Mouse (Mus musculus): ENCODE results near the gene Cdc14a.

Gene Cdc14a

DNA sequence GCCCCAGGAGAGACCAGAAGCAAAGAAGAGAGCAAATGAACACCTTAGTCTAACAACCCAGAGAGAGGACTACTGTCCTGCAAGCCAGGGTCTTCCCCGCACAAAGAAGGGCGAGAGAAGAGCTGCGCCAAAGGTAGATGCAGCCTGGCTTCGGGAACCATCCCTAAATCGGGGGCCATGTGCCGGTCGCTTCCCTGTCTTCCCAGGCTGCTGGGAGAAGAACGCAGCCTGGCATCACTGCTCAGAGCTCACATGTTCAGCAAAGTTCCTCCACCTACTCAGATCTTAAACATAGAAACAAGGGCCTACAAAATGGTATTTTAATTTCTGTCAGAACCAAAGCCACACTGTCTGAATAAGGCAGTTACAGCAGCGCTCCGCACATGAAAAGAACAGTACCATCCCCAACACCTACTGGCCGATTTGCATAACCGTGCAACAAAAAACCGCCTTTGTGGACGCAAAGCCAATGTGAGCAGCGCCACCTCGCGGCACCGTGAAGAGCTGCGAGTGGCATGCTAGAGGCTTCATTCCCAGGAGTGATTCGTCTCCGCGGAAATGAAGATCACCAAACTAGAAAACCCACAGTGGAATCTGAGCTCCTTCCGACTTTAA is 96.7 kb downstream of the Cdc14a start:
- DNase-seq: peak; percentile 85

GRCm38 (mm10) chr3:116325501-116325900 is 98.3 kb downstream of the Cdc14a start:
- DNase-seq: no peak

DNA sequence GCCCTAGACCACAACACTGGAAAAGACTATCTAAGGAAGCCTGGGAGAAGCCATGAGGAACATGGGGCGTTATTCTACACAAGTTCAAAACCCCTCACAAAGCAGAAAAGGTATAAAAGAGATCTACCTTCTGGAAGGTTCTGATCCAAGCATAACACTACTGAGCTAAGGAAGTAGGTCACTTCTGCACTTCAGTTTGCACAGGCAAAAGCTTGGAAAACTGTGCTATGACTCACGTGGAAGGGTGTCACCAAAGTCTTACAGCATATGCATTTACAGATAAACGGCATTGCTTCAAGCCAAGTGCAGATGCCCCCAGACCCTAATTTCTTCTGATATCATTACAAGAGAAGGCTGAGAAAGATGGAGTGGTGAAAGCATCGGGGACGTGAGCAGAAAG is 104.1 kb downstream of the Cdc14a start:
- DNase-seq: no peak

GRCm38 (mm10) chr3:116311838-116312237 is 112.0 kb downstream of the Cdc14a start:
- no peak for DNase-seq

GRCm38 (mm10) chr3:116311173-116311572 is 112.7 kb downstream of the Cdc14a start:
- no peak for DNase-seq

DNA sequence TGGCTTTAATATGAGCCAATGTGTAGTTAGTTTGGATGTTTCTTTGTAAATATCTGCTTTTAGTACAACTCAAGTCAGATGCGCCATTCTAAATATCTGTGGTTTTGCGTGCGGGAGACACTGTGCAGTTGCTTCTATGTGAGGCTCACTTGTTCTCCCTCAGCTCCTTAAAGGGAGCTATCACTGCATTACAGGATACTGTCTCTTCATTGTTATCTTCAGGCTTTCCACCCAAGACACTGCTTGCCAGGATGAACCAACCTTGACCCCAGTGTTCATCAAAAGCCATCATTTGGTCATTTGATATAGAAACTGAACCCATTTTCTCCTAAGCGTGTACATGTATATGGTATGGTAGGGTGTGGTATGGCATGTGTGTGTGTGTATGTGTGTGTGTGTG is 113.2 kb downstream of the Cdc14a start:
- no peak for DNase-seq

GRCm38 (mm10) chr3:116310033-116310432 is 113.8 kb downstream of the Cdc14a start:
- no peak for DNase-seq

DNA sequence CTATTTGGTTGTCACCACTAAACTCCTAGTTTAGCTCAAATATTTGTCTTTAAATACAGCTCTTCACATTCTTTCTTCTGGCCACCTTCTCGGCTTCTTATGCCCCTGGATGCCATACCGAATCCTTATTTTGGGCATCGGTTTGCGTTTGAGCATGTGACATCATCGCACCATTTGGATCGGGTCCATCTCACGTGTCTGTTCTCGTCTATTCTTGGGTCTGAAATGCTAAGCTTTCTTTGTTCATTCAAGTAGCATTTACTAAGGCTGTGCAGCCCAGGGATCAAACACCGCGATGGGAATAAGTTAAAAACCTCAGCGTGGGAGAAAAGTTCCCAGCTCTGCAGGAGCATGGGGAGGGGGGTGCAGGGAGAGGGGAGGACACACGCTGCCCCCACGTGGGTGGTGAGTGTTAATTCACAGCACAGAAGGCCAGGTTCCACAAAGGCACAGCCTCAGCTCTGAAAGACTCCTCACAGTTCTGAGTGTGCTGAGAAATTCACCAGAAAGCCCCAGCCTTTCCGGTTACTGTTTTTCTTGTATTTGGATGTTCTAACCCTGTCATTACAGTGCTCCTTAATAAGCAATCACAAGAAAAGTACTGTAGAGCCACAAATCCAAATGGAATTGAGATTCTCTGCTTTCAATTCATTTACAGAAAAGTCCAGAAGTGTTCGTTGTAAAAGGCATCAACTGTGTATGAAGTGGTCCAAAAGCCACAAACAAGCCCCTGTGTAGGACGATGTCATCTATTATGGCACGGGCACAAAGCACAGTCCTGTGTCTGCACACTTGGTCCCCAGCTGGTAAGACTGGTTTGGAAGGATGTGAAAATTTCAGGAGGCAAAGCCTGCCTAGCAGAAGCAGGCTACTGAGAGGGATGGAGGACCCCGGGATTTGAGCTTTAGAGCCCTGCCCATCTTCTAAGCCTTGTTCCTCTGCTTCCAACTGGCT is 118.8 kb downstream of the Cdc14a start:
- no peak for DNase-seq

DNA sequence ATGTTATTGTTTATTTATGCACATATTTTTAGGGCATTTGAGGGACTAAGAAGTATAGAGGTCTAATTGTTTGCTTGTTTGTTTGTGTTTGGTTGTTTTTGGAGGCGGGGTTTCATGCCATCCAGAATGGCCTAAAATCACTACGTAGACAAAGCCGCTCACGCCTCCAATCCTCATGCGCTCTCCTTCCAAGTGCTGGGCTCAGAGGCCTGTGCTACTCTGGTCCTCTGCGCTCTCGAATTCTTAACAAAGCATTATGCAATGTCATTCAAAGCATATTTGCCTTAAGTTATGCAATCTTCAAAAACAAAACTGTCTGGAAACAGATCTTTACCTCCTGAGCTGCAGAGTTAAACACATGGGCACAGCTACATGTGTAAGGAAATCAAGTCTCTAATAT is 121.3 kb downstream of the Cdc14a start:
- no peak for DNase-seq

- DNase-seq: no peak
Measured at GRCm38 (mm10) chr3:116301754-116302153, 122.1 kb downstream of the Cdc14a start.

GRCm38 (mm10) chr3:116298727-116299126 is 125.1 kb downstream of the Cdc14a start:
- no peak for DNase-seq

GRCm38 (mm10) chr3:116298003-116298402 is 125.8 kb downstream of the Cdc14a start:
- no peak for DNase-seq

DNA sequence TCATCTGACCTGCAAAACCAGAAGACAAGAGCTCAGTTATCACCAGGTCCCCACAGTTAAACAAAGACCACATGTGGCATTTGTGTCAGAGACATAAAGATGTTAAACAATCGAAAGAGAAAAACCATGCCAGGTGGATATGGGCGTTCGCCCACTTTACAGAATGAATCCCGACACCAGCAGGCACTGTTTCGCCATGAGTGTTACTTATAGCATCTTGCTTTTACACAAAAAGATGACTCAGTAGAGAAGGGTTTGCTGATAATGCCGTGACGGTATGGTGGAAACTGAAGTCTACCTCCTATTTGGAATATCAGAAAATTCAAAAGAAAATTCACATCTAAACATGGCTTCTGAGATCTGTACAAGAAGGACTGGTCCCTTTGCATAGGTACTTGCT is 126.7 kb downstream of the Cdc14a start:
- no peak for DNase-seq

- no peak for DNase-seq
Measured at GRCm38 (mm10) chr3:116290041-116290815, 133.6 kb downstream of the Cdc14a start.

DNA sequence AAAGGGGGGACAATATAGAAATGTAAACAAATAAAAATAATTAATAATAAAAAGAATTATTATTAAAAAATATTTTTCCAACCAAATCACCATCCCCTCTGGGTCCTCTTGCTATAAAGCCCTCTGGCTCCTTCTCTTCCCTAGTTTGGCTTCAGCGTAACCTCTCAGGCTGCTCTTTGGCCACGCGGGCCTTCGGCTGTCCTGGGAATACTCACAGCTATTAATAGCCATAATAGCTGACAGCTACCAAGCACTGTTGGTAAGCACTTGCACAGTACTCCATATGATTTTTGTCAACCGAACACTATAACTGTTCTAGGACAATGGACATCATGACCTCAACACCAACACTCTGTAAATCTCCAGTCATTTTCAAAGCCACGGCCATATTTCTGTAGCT is 135.0 kb downstream of the Cdc14a start:
- no peak for DNase-seq

- no peak for DNase-seq
Measured at GRCm38 (mm10) chr3:116284735-116285134, 139.1 kb downstream of the Cdc14a start.

GRCm38 (mm10) chr3:116283996-116284395 is 139.8 kb downstream of the Cdc14a start:
- DNase-seq: no peak

GRCm38 (mm10) chr3:116281663-116282062 is 142.2 kb downstream of the Cdc14a start:
- no peak for DNase-seq

DNA sequence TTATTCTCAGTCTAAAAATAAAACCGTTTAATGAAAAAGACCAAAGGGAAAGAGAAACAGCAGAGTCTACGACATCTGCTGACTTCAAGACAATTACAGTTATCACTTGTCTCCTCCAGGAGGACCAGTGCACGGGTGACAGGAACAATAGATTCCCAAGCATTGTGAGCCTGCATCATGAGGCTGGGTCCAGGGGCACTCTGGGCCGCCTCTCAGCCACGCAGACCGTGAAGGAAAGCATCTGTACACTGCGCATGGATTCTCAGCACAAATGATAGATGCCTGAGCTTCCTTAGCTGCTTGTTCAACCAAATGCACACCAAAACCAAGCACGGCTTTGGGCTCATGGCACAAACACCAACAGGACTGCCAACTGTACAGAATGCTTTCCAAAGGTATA is 146.7 kb downstream of the Cdc14a start:
- no peak for DNase-seq

DNA sequence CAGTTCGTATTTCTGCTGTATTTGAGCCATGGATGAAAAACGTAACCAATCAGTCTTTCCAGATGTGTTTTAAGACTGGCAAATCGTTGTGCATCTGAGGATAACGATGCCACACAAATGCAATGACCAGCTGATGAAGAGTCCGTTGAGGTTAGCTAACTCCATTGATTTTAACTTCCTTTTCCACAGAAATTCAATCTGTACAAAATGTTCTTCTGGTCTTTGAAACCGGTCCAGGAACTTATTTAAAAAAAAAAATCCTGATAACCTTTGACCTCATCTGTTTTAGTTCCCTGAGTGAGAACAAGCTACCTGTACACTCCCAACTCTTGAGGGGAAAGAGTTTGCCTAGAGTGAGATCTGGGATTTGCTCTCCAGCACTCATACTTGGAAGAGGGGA is 152.2 kb downstream of the Cdc14a start:
- no peak for DNase-seq

DNA sequence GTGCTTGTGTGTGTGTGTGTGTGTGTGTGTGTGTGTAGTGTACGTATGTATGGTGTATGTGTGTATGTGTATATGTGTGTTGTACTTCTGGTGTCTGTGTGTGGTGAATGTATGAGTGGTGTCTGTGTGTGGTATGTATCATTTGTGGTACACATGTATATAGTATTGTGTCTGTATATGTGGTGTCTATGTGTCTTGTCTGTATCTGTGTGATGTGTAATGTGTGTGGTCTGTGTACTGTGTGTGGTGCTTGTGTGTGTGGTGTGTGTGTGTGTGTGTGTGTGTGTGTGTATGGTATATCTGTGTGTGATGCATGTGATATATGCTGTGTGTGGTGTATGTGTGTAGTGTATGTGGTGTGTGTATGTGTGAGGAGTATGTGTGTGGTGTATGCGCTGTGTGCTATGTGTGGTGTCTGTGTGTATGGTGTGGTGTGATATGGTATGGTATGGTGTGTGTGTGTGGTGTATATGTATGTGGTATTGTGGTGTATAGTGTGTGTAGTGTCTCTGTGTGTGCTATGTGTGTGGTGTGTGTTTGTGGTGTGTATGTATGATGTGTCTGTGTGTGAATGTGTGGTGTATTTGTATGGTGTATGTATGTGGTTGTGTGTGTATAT is 156.7 kb downstream of the Cdc14a start:
- DNase-seq: no peak

GRCm38 (mm10) chr3:116266360-116266759 is 157.5 kb downstream of the Cdc14a start:
- no peak for DNase-seq

DNA sequence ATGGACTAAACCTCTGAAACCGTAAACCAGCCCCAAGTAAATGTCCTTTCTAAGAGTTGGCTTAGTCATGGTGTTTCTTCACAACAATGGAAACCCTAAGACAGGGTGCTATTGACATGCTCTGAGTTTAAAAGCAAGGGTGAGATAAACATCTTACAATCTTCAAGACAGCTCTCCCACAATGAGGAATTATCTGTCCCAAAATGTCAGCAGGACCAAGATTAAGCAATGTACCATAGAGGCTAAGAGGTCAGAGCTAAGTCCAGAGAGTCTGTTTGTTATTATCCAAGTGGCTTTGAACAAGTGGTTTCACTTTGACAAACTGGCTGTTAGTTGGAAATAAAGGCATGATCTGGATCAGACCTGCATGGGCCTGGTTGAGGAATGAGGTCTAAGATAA is 159.9 kb downstream of the Cdc14a start:
- DNase-seq: no peak
